Mouse (Mus musculus) cerebellum, adult 2 months (tissue): ENCODE results near the gene Sec22c. TPM values are rescaled to one million over a fixed set of nuclear protein-coding genes. Genes with fewer than 3 reads are reported as not detected.

Source experiments
- DNase-seq, 2 experiments: peaks; one replicate each; pipeline ENCODE4 v3.0.0; 2021
- H3K27ac ChIP-seq: fragments of 200-500 bp; 2 replicates; pipeline ENCODE4 v1.5.1; 2012; ENCODE audit warnings: low read length, control low read depth, inconsistent platforms; ENCODE audit not compliant: insufficient read depth
- H3K27me3 ChIP-seq: fragments of 200-500 bp; 2 replicates; pipeline ENCODE4 v1.6.1; 2012; ENCODE audit warnings: inconsistent platforms, mild to moderate bottlenecking, low read length, moderate library complexity; ENCODE audit not compliant: control insufficient read depth, insufficient read depth
- H3K4me1 ChIP-seq: fragments of 200-500 bp; 2 replicates; pipeline ENCODE4 v1.6.1; 2011; ENCODE audit warnings: low read length; ENCODE audit not compliant: control insufficient read depth, insufficient read depth
- H3K4me3 ChIP-seq: fragments of 200-500 bp; replicated peaks from 2 replicates; pipeline ENCODE3; 2011; ENCODE audit warnings: mild to moderate bottlenecking, low read depth, low read length, control low read depth; ENCODE audit not compliant: insufficient read depth
- CTCF ChIP-seq: fragments of 200-500 bp; IDR thresholded peaks from 2 replicates; pipeline ENCODE4 v1.5.1; 2011; ENCODE audit warnings: low read depth, mild to moderate bottlenecking, control low read depth, low read length, moderate library complexity, borderline replicate concordance; ENCODE audit not compliant: insufficient read depth
- POLR2A ChIP-seq: fragments of 200-500 bp; IDR thresholded peaks from 2 replicates; pipeline ENCODE4 v1.6.1; 2011; ENCODE audit warnings: low read length, control low read depth, borderline replicate concordance; ENCODE audit not compliant: insufficient read depth
- WGBS: fragments of 180-500 bp; shearing (Covaris S2); methylation state at CpG from one replicate; pipeline ENCODE4 v1.1.7; 2018; 5-methylcytosine and 5-hydroxymethylcytosine counted together
- polyA plus RNA-seq: library from polyadenylated mRNA; depleted of rRNA; stranded (reverse); fragments of >200 nt; gene quantifications from 2 replicates; pipeline ENCODE4 v1.2.3, GENCODE M21; 2012

Gene Sec22c
- polyA plus RNA-seq, 1 experiment: 12.3 TPM

DNA sequence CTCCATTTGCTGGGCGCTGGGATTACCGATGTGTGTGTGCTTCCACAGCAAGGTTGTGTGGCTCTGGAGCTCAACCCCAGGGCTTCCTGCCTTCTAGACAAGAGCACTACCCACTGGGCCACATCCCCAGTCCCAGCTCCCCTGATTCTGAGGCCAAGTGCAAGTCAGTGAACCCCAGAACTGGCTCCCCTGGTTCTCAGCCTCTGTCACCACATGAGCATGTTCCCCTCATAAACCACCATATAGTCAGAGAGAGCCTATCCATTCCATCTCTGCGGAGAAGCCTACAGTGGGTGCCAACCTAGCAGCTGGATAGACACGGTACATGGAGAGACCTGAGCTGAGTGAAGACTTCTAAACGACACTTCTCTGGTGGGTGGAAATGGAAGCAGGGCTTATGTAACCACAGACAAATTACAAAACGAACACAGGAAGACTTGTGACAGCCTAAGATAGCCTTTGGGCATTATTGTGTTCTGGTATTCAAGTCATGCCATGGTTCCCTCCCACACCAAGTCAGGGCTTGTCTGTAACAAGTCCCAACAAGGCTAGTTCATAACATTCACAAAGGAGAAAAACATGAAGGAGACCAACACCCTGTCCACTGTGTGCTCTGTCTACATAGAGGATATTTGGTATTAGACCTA lies 862 bp upstream of the Sec22c start:
- H3K27ac ChIP-seq: no peak overlapping the region
- peaks cover 5% of the 10 kb centered on the region for H3K4me1 ChIP-seq
- 80% methylated on average over 6 of the region's 6 CpGs for WGBS
- H3K27me3 ChIP-seq: no peaks in the 10 kb centered on the region
- no peak for TF ChIP-seq CTCF
- no peak for TF ChIP-seq POLR2A
- no peak for DNase-seq
- no peak overlapping the region for H3K4me3 ChIP-seq

DNA sequence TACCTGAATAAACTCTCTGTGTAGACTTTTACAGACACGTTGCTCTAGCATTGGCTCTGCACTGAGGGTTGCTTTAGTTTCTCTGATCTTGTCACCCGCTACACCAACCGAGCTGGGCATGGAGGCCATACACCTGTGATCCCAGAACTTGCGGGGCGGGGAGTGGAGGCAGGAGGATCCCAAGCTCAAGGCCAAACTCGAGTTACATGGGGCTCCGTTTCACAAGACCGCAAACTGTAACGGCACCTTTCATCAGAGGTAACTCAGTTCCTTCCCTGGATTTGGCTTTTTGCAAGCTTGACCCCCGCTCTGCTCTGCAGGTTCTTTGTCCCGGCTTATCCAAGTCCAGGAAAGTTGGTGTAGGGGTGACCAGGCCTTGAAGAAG lies 1.0 kb downstream of the Sec22c start:
- no peak for TF ChIP-seq POLR2A
- no peak for TF ChIP-seq CTCF
- no peak for DNase-seq
- 25% methylated on average over 11 of the region's 11 CpGs for WGBS
- peak overlapping the region; percentile 59 for H3K4me3 ChIP-seq
- peaks cover 5% of the 10 kb centered on the region for H3K4me1 ChIP-seq
- H3K27me3 ChIP-seq: no peaks in the 10 kb centered on the region
- H3K27ac ChIP-seq: no peak overlapping the region

DNA sequence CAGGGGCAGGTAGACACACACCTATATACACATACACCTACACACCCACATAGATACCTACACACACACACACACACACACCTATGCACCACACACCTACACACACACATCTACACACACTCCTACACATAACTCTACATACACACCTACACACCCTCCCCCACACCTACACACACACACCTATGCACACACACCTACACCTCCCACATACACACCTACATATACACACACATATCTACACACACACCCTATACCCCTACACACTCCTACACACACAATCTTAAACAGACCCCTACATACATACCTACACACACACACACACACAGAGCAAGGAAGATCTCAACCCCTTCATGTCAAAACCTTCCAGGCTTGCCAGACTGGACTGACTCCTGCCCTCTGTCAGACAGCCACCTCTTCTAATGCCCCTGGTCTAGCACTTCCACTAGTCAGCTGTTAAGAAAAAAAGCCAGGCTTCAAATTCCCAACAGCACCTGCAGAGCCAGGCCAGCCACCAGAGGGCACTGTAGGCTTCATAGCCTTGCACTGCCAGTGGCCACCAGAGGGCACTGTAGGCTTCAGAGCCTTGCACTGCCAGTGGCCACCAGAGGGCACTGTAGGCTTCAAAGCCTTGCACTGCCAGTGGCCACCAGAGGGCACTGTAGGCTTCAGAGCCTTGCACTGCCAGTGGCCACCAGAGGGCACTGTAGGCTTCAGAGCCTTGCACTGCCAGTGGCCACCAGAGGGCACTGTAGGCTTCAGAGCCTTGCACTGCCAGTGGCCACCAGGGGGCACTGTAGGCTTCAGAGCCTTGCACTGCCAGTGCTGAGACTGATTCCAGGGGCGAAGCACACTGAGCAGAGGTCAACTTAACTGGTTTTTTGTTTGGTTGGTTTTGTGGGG lies 7.9 kb downstream of the Sec22c start:
- Histone ChIP-seq H3K4me1 (no peaks in the 10 kb centered on the region), H3K27ac (no peak overlapping the region), H3K27me3 (no peaks in the 10 kb centered on the region), H3K4me3 (no peak overlapping the region)
- TF ChIP-seq POLR2A (no peak), CTCF (peak; percentile 82)
- peak; percentile 41 to 67 for DNase-seq
- WGBS: 97% methylated on average over 1 of the region's 1 CpGs

DNA sequence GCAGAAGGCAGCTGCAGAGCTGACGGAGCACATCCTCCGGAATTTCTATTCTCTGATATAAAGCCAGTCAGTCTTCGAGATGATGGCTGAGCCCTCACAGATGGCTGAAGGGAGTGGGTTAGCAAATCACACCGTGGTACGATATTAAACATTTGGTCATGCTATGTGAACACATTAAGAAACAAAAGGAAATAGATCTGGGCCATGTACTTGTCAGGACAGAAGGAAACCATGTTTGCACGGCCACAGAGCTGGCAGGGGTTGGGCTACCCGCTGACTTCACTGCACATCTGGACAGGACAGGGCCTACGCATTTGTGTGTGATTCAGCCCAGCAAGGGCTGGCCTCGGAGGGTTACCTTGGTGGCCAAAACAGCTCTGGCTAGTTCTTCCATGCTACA lies 8.7 kb downstream of the Sec22c start:
- H3K4me3 ChIP-seq: no peak overlapping the region
- 65% methylated on average over 9 of the region's 9 CpGs for WGBS
- no peak for DNase-seq
- no peaks in the 10 kb centered on the region for H3K27me3 ChIP-seq
- H3K27ac ChIP-seq: no peak overlapping the region
- no peaks in the 10 kb centered on the region for H3K4me1 ChIP-seq
- TF ChIP-seq POLR2A: no peak
- no peak for TF ChIP-seq CTCF

DNA sequence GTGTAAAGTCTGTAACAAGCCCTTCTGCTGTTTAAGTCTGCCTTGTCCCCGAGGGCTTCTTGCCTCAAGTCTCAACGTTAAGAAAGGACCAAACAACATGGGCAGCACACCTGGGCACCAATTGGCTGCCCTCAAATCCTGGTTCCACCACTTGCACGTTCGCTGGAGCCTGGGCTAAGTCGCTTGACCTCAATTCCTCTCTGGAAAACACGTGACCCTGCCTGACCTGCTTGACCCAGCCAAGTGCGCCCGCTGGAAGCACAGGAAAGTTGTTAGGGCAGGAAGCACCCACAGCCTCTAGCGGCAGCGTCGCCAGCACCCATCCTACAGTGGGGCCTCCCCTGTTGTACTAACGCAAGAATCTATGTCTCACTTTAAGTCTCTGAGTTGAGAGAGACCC lies 10.6 kb downstream of the Sec22c start:
- Histone ChIP-seq H3K4me1 (no peaks in the 10 kb centered on the region), H3K27me3 (no peaks in the 10 kb centered on the region), H3K27ac (no peak overlapping the region), H3K4me3 (no peak overlapping the region)
- no peak for TF ChIP-seq CTCF
- TF ChIP-seq POLR2A: no peak
- WGBS: 85% methylated on average over 12 of the region's 12 CpGs
- no peak for DNase-seq

DNA sequence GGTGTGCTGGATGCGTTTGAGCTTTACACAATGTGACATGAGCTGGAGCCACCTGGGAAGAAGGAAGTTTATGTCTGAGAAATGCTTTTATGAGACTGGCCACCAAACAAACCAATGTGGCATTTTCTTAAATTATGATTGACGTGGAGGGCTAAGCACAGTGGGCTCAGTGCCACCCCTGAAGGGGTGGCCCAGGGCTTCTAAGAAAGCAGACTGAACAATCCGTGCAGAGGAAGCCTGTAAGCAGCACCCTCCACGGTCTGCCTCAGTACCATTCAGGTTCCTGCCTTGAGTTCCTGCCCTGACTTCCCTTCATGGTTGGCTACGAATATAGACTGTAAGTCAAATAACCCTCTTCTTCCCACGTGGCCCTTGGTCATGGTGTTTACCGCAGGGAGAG lies 14.6 kb downstream of the Sec22c start:
- Histone ChIP-seq H3K27ac (no peak overlapping the region), H3K27me3 (no peaks in the 10 kb centered on the region), H3K4me1 (no peaks in the 10 kb centered on the region), H3K4me3 (no peak overlapping the region)
- no peak for DNase-seq
- WGBS: 57% methylated on average over 7 of the region's 7 CpGs
- TF ChIP-seq CTCF: no peak
- no peak for TF ChIP-seq POLR2A

DNA sequence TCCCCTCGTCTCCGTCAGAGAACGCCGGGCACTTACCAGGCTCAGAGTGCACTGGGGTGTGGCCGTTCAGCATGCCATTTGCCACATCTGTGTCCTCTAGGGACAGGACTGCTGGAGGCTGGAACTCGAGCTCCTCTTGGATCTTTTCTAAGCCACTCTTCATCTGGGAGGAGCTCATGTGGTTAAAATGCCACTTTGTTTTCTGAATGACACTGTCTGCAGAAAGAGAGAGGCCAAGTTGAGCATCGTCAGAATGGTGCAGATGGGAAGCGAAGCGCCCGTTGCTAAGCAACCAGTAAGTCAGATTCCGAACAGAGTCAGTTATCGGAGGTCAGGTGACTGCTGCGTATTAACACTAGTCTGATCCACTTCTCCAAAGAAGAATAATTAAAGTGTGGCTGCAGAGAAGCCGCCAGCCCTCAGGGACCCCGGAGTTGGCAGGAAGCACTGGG lies 15.1 kb downstream of the Sec22c start:
- WGBS: 28% methylated on average over 15 of the region's 15 CpGs

More for the DNA sequence above, 15.1 kb downstream of the Sec22c start:
- TF ChIP-seq CTCF (no peak), POLR2A (no peak)
- no peak for DNase-seq
- Histone ChIP-seq H3K4me1 (no peaks in the 10 kb centered on the region), H3K4me3 (no peak overlapping the region), H3K27me3 (no peaks in the 10 kb centered on the region), H3K27ac (no peak overlapping the region)
